Mouse (Mus musculus) stomach, embryonic 15.5 days (tissue): ENCODE measurements around the gene Rsrc2. TPM values are rescaled to one million over a fixed set of nuclear protein-coding genes. Genes with fewer than 3 reads are reported as not detected.

Experiments
- ATAC-seq: fragments of 200-750 bp; cut with Nextera tagmentation; 2 replicates; pipeline ENCODE4 v1.8.0; 2017; ENCODE audit warnings: low read depth, moderate number of reproducible peaks, moderate TSS enrichment; ENCODE audit not compliant: insufficient read depth, low FRiP score
- H3K27ac ChIP-seq: fragments of 300-500 bp; sonication (generic); 2 replicates; pipeline ENCODE4 v1.5.1; 2015; ENCODE audit warnings: mild to moderate bottlenecking, inconsistent platforms
- H3K27me3 ChIP-seq: fragments of 300-500 bp; sonication (generic); replicated peaks from 2 replicates; pipeline ENCODE4 v1.6.1; 2015; ENCODE audit warnings: inconsistent platforms
- H3K36me3 ChIP-seq: fragments of 300-500 bp; sonication (generic); 2 replicates; pipeline ENCODE4 v1.6.1; 2015; ENCODE audit warnings: inconsistent platforms
- H3K4me1 ChIP-seq: fragments of 300-500 bp; sonication (generic); 2 replicates; pipeline ENCODE4 v1.6.1; 2015; ENCODE audit warnings: inconsistent platforms
- H3K4me2 ChIP-seq: fragments of 300-500 bp; sonication (generic); 2 replicates; pipeline ENCODE4 v1.6.1; 2015; ENCODE audit warnings: mild to moderate bottlenecking, inconsistent platforms
- H3K4me3 ChIP-seq: fragments of 300-500 bp; sonication (generic); replicated peaks from 2 replicates; pipeline ENCODE4 v1.5.1; 2015; ENCODE audit warnings: inconsistent platforms
- H3K9ac ChIP-seq: fragments of 300-500 bp; sonication (generic); 2 replicates; pipeline ENCODE4 v1.6.1; 2015; ENCODE audit warnings: inconsistent platforms
- H3K9me3 ChIP-seq: fragments of 300-500 bp; sonication (generic); 2 replicates; pipeline ENCODE4 v1.6.1; 2016; ENCODE audit warnings: inconsistent platforms
- WGBS: fragments of 180-500 bp; shearing (Covaris S2); methylation state at CpG from one replicate; pipeline ENCODE4 v1.1.7; 2015; 5-methylcytosine and 5-hydroxymethylcytosine counted together
- polyA plus RNA-seq: library from polyadenylated mRNA; unstranded; fragments of >200 nt; fragmentation: Nextera tagmentation; extraction: Ambion mirVana; gene quantifications from 2 replicates; pipeline ENCODE4 v1.2.1, GENCODE M21; 2015

Gene Rsrc2
- polyA plus RNA-seq, 1 experiment from 2014 or later = 117 TPM

- 41% methylated on average over 6 of the region's 6 CpGs for WGBS
- H3K4me2 ChIP-seq = no peak overlapping the region
- ATAC-seq = peak; percentile 63
- no peak overlapping the region for H3K9ac ChIP-seq
- H3K4me3 ChIP-seq = no peak overlapping the region
- no peaks in the 10 kb centered on the region for H3K9me3 ChIP-seq
- peaks cover 5% of the 10 kb centered on the region; the same call in 1 of the 2 replicates for H3K36me3 ChIP-seq
- H3K27me3 ChIP-seq = no peaks in the 10 kb centered on the region
- peak overlapping the region; percentile 37; the same call in 1 of the 2 replicates for H3K27ac ChIP-seq
- H3K4me1 ChIP-seq = peaks cover 3% of the 10 kb centered on the region; the same call in 1 of the 2 replicates
Measured at GRCm38 (mm10) chr5:123694468-123694867, 54.7 kb downstream of the Rsrc2 start.

GRCm38 (mm10) chr5:123684221-123685144, 64.7 kb downstream of the Rsrc2 start, which contains the start of gene Clip1:
Gene Clip1, minus strand, starts transcription at chr5:123684618.
- 1% methylated on average over 58 of the region's 64 CpGs for WGBS
- peak; percentile 54; the same call in 1 of the 2 replicates for ATAC-seq
- H3K27ac ChIP-seq = peak within 1 kb of the TSS; percentile 90

GRCm38 (mm10) chr5:123683377-123684220, 65.6 kb downstream of the Rsrc2 start:
- Histone ChIP-seq H3K9me3 (no peaks in the 10 kb centered on the region), H3K27ac (peak overlapping the region; percentile 90), H3K27me3 (no peaks in the 10 kb centered on the region), H3K4me1 (peaks cover 22% of the 10 kb centered on the region), H3K4me3 (peak overlapping the region; percentile 90), H3K9ac (peak overlapping the region; percentile 85), H3K4me2 (peak overlapping the region; percentile 85), H3K36me3 (no peaks in the 10 kb centered on the region)
- under 1% methylated on average over 69 of the region's 92 CpGs for whole genome bisulfite sequencing
- ATAC-seq = peak; percentile 61

More at GRCm38 (mm10) chr5:123684221-123685144, 64.7 kb downstream of the Rsrc2 start, which contains the start of gene Clip1:
- no peaks in the 10 kb centered on the region for H3K27me3 ChIP-seq
- H3K9ac ChIP-seq = peak within 1 kb of the TSS; percentile 85
- H3K36me3 ChIP-seq = no peaks in the 10 kb centered on the region
- H3K4me3 ChIP-seq = peak within 1 kb of the TSS; percentile 90
- H3K9me3 ChIP-seq = no peaks in the 10 kb centered on the region
- peak within 1 kb of the TSS; percentile 85 for H3K4me2 ChIP-seq
- peaks cover 22% of the 10 kb centered on the region for H3K4me1 ChIP-seq

GRCm38 (mm10) chr5:123683043-123683376, 66.2 kb downstream of the Rsrc2 start:
- 6% methylated on average over 6 of the region's 6 CpGs for WGBS
- Histone ChIP-seq H3K36me3 (no peaks in the 10 kb centered on the region), H3K4me1 (peaks cover 22% of the 10 kb centered on the region), H3K4me2 (peak overlapping the region; percentile 85), H3K9ac (peak overlapping the region; percentile 85; the same call in 1 of the 2 replicates), H3K4me3 (peak overlapping the region; percentile 90), H3K27ac (no peak overlapping the region), H3K27me3 (no peaks in the 10 kb centered on the region), H3K9me3 (no peaks in the 10 kb centered on the region)
- 0 out of 2 replicates have a peak, but pooled peaks have one; percentile 3 for ATAC-seq

GRCm38 (mm10) chr5:123682372-123682771, 66.8 kb downstream of the Rsrc2 start:
- no peak for ATAC-seq
- Histone ChIP-seq H3K36me3 (no peaks in the 10 kb centered on the region), H3K4me3 (0 out of 2 replicates have a peak overlapping the region, but pooled peaks have one; percentile 90), H3K9me3 (no peaks in the 10 kb centered on the region), H3K4me1 (peaks cover 22% of the 10 kb centered on the region), H3K27ac (peak overlapping the region; percentile 37; the same call in 1 of the 2 replicates), H3K9ac (no peak overlapping the region), H3K27me3 (no peaks in the 10 kb centered on the region), H3K4me2 (peak overlapping the region; percentile 85)
- 28% methylated on average over 4 of the region's 4 CpGs for WGBS

GRCm38 (mm10) chr5:123679546-123680263, 69.5 kb downstream of the Rsrc2 start:
- no peak for ATAC-seq
- 28% methylated on average over 5 of the region's 5 CpGs for WGBS
- Histone ChIP-seq H3K4me2 (0 out of 2 replicates have a peak overlapping the region, but pooled peaks have one; percentile 13), H3K27me3 (no peaks in the 10 kb centered on the region), H3K9me3 (no peaks in the 10 kb centered on the region), H3K4me3 (no peak overlapping the region), H3K36me3 (no peaks in the 10 kb centered on the region), H3K27ac (peak overlapping the region; percentile 61), H3K9ac (no peak overlapping the region), H3K4me1 (peaks cover 17% of the 10 kb centered on the region)

GRCm38 (mm10) chr5:123679106-123679505, 70.1 kb downstream of the Rsrc2 start:
- H3K4me2 ChIP-seq = no peak overlapping the region
- no peaks in the 10 kb centered on the region for H3K27me3 ChIP-seq
- H3K36me3 ChIP-seq = no peaks in the 10 kb centered on the region
- H3K9ac ChIP-seq = no peak overlapping the region
- H3K27ac ChIP-seq = no peak overlapping the region
- no peaks in the 10 kb centered on the region for H3K9me3 ChIP-seq
- 70% methylated on average over 3 of the region's 3 CpGs for WGBS
- ATAC-seq = no peak
- no peak overlapping the region for H3K4me3 ChIP-seq
- H3K4me1 ChIP-seq = peaks cover 17% of the 10 kb centered on the region

Other genes with a start within 250 kb of the Rsrc2 start
- 0.45 and 0.51 TPM in 2 replicates for gene B3gnt4, start 239.0 kb downstream of the Rsrc2 start, polyA plus RNA-seq
- 100 and 103 TPM in 2 replicates for gene Diablo, start 225.2 kb downstream of the Rsrc2 start, polyA plus RNA-seq
- gene Gm49027, start 223.9 kb downstream of the Rsrc2 start, polyA plus RNA-seq = 7.5 and 8.2 TPM in 2 replicates
- gene Vps33a, start 176.4 kb downstream of the Rsrc2 start, polyA plus RNA-seq = 22.7 and 23.3 TPM in 2 replicates
- 41.3 and 41.4 TPM in 2 replicates for gene Clip1, start 64.8 kb downstream of the Rsrc2 start, polyA plus RNA-seq
- 65.8 and 73.7 TPM in 2 replicates for gene Zcchc8, start 28.3 kb downstream of the Rsrc2 start, polyA plus RNA-seq
- gene Kntc1, start 302 bp upstream of the Rsrc2 start, polyA plus RNA-seq = 22.7 and 24.9 TPM in 2 replicates
- gene Hcar2, start 116.1 kb upstream of the Rsrc2 start, polyA plus RNA-seq = 1.9 and 4.4 TPM in 2 replicates
- gene Hcar1, start 130.6 kb upstream of the Rsrc2 start, polyA plus RNA-seq = 3.8 and 4.6 TPM in 2 replicates
- 127 and 129 TPM in 2 replicates for gene Denr, start 157.8 kb upstream of the Rsrc2 start, polyA plus RNA-seq
- gene Gm43518, start 178.0 kb upstream of the Rsrc2 start, polyA plus RNA-seq = 2.4 and 3.4 TPM in 2 replicates
- gene Ccdc62, start 181.3 kb upstream of the Rsrc2 start, polyA plus RNA-seq = 5.6 and 7.0 TPM in 2 replicates
- gene Hip1r, start 224.2 kb upstream of the Rsrc2 start, polyA plus RNA-seq = 24.0 and 27.0 TPM in 2 replicates